18 mouse cellular contexts compared by ENCODE assay signal in genomic region chr12:27201191-27201590, GRCm38 (mm10).
DNase-seq lines count a peak whose midpoint lies in the region; ATAC-seq and TF ChIP-seq lines count a peak whose summit lies in the region.
"Had no signal": no experiment of that assay in that cellular context is flagged by ENCODE, and none has a peak within 500 bp of the region (broad histone marks: within the 10 kb centered on the region; RNA-seq: fewer than 3 reads in every experiment).

No protein-coding gene starts in this region.

- no peaks in the 10 kb centered on the region for H3K27me3 ChIP-seq in lung, embryonic 14.5 days (ENCODE audit: insufficient read depth, low read length)
- H3K27me3 ChIP-seq in embryonic facial prominence, embryonic 12.5 days: no peaks in the 10 kb centered on the region
- no peaks in the 10 kb centered on the region for H3K27me3 ChIP-seq in limb, embryonic 14.5 days (ENCODE audit: control insufficient read depth, insufficient read depth, low read length)
- H3K27me3 ChIP-seq: forebrain, embryonic 13.5 days; heart, embryonic 12.5 days; hindbrain, embryonic 12.5 days had no signal

- no peak for TF ChIP-seq POLR2A in limb, embryonic 14.5 days (IDR thresholded peaks at IDR 0.05; ENCODE audit: borderline replicate concordance, extremely low read depth, insufficient read depth, insufficient read length)

- no peaks in the 10 kb centered on the region for H3K36me3 ChIP-seq in lung, embryonic 14.5 days (ENCODE audit: insufficient read depth)
- H3K36me3 ChIP-seq in embryonic facial prominence, embryonic 12.5 days: no peaks in the 10 kb centered on the region
- H3K36me3 ChIP-seq in limb, embryonic 14.5 days (ENCODE audit: control insufficient read depth, insufficient read depth, low read length): no peaks in the 10 kb centered on the region
- H3K36me3 ChIP-seq: heart, embryonic 12.5 days; hindbrain, embryonic 12.5 days had no signal

- H3K9ac ChIP-seq in lung, embryonic 14.5 days: no peak overlapping the region
- H3K9ac ChIP-seq in embryonic facial prominence, embryonic 12.5 days: no peak overlapping the region
- no peak overlapping the region for H3K9ac ChIP-seq in limb, embryonic 14.5 days (ENCODE audit: low read depth, low read length, severe bottlenecking)
- H3K9ac ChIP-seq: forebrain, embryonic 13.5 days; forebrain, postnatal 0 days; heart, embryonic 12.5 days; hindbrain, embryonic 12.5 days had no signal

- TF ChIP-seq CTCF in lung, embryonic 14.5 days (IDR thresholded peaks at IDR 0.05; ENCODE audit: low read depth): no peak

- peak; percentile 55 for DNase-seq in lung, embryonic 14.5 days
- no peak for DNase-seq in lung, postnatal 14 days
- DNase-seq in limb, embryonic 14.5 days (ENCODE audit: low spot score): peak; percentile 14
- DNase-seq in lung, postnatal 36 days: peak; percentile 16
- DNase-seq in gastrocnemius, adult 8-10 months (ENCODE audit: low spot score in 2 of 2): no peak
- no peak for DNase-seq in left cerebral cortex, adult 8-10 months (ENCODE audit: low spot score in 2 of 2)
- DNase-seq in left cerebral cortex, postnatal 10 days (ENCODE audit: extremely low spot score in 1 of 2, low spot score in 2 of 2): no peak
- DNase-seq: adrenal gland, adult 2 months; adrenal gland, postnatal 25 days; cerebellum, adult 18-20 months; cerebellum, adult 9-11 months; forebrain, postnatal 0 days; gastrocnemius, postnatal 25 days had no signal

- H3K27ac ChIP-seq in lung, embryonic 14.5 days (ENCODE audit: low read depth): no peak overlapping the region
- H3K27ac ChIP-seq in embryonic facial prominence, embryonic 12.5 days: peak overlapping the region; percentile 50
- no peak overlapping the region for H3K27ac ChIP-seq in limb, embryonic 14.5 days (replicated peaks; ENCODE audit: low read depth, low read length)
- H3K27ac ChIP-seq: forebrain, embryonic 13.5 days; hindbrain, embryonic 12.5 days; hindbrain, postnatal 0 days had no signal

- H3K4me1 ChIP-seq in lung, embryonic 14.5 days (ENCODE audit: insufficient read depth): no peaks in the 10 kb centered on the region
- H3K4me1 ChIP-seq in embryonic facial prominence, embryonic 12.5 days: peaks cover 11% of the 10 kb centered on the region
- H3K4me1 ChIP-seq in limb, embryonic 14.5 days (ENCODE audit: control insufficient read depth, insufficient read depth, low read length): no peaks in the 10 kb centered on the region
- H3K4me1 ChIP-seq: forebrain, embryonic 13.5 days; heart, embryonic 12.5 days; hindbrain, embryonic 12.5 days had no signal

- no peak overlapping the region for H3K4me3 ChIP-seq in lung, embryonic 14.5 days (ENCODE audit: low read depth, low read length)
- no peak overlapping the region for H3K4me3 ChIP-seq in embryonic facial prominence, embryonic 12.5 days
- no peak overlapping the region for H3K4me3 ChIP-seq in limb, embryonic 14.5 days (replicated peaks; ENCODE audit: low read length)
- H3K4me3 ChIP-seq: forebrain, embryonic 13.5 days; heart, embryonic 12.5 days; hindbrain, embryonic 12.5 days had no signal

- WGBS in lung, embryonic 14.5 days: 48% methylated on average over 7 of the region's 7 CpGs
- WGBS in embryonic facial prominence, embryonic 12.5 days: 20% methylated on average over 7 of the region's 7 CpGs
- WGBS in limb, embryonic 14.5 days: 32% methylated on average over 7 of the region's 7 CpGs

- H3K9me3 ChIP-seq in lung, embryonic 14.5 days (ENCODE audit: low read depth, low read length): no peaks in the 10 kb centered on the region
- no peaks in the 10 kb centered on the region for H3K9me3 ChIP-seq in embryonic facial prominence, embryonic 12.5 days
- H3K9me3 ChIP-seq in limb, embryonic 14.5 days (ENCODE audit: control insufficient read depth, low read length): no peaks in the 10 kb centered on the region
- H3K9me3 ChIP-seq: forebrain, embryonic 13.5 days; heart, embryonic 12.5 days; hindbrain, embryonic 12.5 days had no signal

- intact Hi-C loops in left cerebral cortex, postnatal 10 days (cut with DNase I): no loop called here

- H3K4me2 ChIP-seq in lung, embryonic 14.5 days: no peak overlapping the region
- no peak overlapping the region for H3K4me2 ChIP-seq in embryonic facial prominence, embryonic 12.5 days (replicated peaks)
- H3K4me2 ChIP-seq in limb, embryonic 14.5 days (replicated peaks; ENCODE audit: low read depth, low read length, severe bottlenecking): no peak overlapping the region
- H3K4me2 ChIP-seq: forebrain, embryonic 13.5 days; heart, embryonic 12.5 days; hindbrain, embryonic 12.5 days had no signal

- no peak for ATAC-seq in lung, embryonic 14.5 days (ENCODE audit: insufficient read depth)
- no peak; the same call in 1 of the 2 replicates for ATAC-seq in embryonic facial prominence, embryonic 12.5 days (ENCODE audit: insufficient number of reproducible peaks, insufficient read depth, low FRiP score, low TSS enrichment)
- no peak for ATAC-seq in limb, embryonic 14.5 days (ENCODE audit: low FRiP score, low read depth)
- ATAC-seq: forebrain, embryonic 13.5 days; forebrain, postnatal 0 days; hindbrain, postnatal 0 days had no signal

Comparison
In these comparisons a context has a peak if more than half of its experiments do, and no peak if none do; other contexts are left out.
1. DNase-seq: peak in lung, embryonic 14.5 days (single experiment), limb, embryonic 14.5 days (single experiment) and lung, postnatal 36 days (single experiment); none in lung, postnatal 14 days (single experiment), gastrocnemius, adult 8-10 months (0 of 2), left cerebral cortex, adult 8-10 months (0 of 2) and left cerebral cortex, postnatal 10 days (0 of 2).